Mouse (Mus musculus) liver, postnatal 0 days (tissue): ENCODE measurements around the gene Gm9573.

Source experiments
- CTCF ChIP-seq: sonication (generic); IDR thresholded peaks from 2 replicates; pipeline ENCODE4 v1.5.1; 2016; ENCODE audit warnings: antibody characterized with exemption, low read depth
- EP300 ChIP-seq: IDR thresholded peaks from 2 replicates; pipeline ENCODE4 v1.6.1; 2016; ENCODE audit warnings: antibody characterized with exemption, low read depth, mild to moderate bottlenecking

DNA sequence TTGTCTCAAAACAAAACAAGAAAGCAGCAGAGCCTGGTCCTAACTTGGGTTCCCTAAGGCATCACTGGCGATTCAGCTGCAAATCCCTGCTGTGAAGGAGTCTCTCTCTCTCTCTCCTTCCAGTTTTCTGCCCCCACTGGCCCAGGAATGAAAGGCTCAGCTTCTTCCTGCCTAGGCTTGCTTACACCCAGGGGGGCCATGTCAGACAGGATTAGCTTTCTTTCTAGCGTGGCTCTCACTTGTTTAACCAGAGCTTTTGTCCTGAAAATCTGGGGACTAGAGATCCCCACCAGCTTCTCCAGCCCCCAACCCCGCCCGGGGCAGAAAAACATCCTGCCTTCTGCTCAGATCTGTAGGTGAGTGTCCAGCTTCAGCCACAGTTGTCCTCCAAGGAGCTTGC is 38.0 kb downstream of the Gm9573 start:
- TF ChIP-seq CTCF (no peak), EP300 (no peak)
